Mouse (Mus musculus): ENCODE results near the gene Klf7. TPM values are rescaled to one million over a fixed set of nuclear protein-coding genes. Genes with fewer than 3 reads are reported as not detected.

Klf7 gene
- polyA plus RNA-seq, 1 experiment from 2014 or later = 16.3 TPM

DNA sequence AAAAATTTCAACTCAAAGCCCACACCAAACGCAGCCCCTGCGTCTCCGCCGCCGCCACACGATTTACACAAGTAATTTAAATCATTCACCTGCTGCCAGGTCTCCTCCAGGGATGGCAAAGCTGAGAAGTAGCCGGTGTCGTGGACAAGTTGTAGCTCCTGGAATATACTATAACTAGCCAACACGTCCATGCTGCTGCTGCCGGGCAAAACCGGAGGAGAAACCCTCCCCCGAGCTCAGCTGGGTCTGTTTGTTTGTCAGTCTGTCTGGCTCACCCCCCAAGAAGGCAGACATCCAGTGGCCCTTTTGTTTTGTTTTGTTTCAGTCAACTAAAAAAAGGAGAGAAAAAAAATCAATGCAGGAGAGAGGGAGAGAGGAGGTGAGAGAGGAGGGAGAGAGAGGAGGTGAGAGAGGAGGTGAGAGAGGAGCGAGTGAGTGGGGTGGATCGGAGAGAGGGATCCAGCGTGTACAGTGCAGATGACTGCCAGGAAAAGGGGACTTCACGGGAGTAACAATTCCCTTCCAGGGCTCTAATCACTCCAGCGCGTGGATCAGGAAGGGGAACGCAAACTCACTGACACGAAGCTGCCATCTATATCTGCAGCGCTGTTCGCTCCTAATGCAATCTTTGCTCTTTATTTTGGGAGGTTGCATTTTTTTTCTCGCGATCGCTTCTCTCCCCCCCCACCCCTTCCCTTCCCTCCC, 1.1 kb downstream of the Klf7 start:
- no peaks in the 10 kb centered on the region for H3K36me3 ChIP-seq (ENCODE audit: control insufficient read depth, insufficient read depth)
- peaks cover 24% of the 10 kb centered on the region for H3K4me1 ChIP-seq (ENCODE audit: control insufficient read depth, insufficient read depth, low read length)
- H3K4me3 ChIP-seq (ENCODE audit: low read length) = peak overlapping the region; percentile 91
- WGBS = under 1% methylated on average over 25 of the region's 25 CpGs
- ATAC-seq (replicated peaks; ENCODE audit: extremely low read depth, insufficient read depth, low FRiP score) = peak; percentile 21
- H3K9me3 ChIP-seq (replicated peaks; ENCODE audit: control insufficient read depth, low read length) = no peaks in the 10 kb centered on the region
- H3K9ac ChIP-seq (ENCODE audit: low read length) = peak overlapping the region; percentile 91
- peak overlapping the region; percentile 98 for H3K27ac ChIP-seq (ENCODE audit: low read length)
- peak overlapping the region; percentile 74 for H3K4me2 ChIP-seq (ENCODE audit: low read depth, low read length)
- H3K27me3 ChIP-seq (ENCODE audit: control insufficient read depth, insufficient read depth, low read length) = no peaks in the 10 kb centered on the region

DNA sequence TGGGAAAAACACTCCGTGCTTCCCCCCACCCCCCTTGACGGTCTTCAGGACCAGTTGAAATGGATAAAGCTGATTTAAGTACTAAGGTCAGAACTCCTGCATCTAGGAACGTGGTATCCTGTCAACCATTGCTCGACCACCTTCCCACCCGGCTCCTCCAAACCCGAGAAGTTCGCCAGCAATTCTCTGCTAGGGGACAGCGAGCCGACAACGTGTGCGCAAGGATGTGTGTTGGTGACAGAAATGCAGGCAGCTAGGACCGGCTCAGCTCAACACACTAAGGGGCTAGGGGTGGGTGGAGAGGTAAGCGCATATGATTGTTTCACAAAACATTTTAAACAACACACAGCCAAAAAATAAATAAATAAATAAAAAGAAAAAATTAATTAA, 1.7 kb downstream of the Klf7 start:
- ATAC-seq (replicated peaks; ENCODE audit: extremely low read depth, insufficient read depth, low FRiP score) = no peak

GRCm38 (mm10) chr1:64119851-64120250, 2.2 kb downstream of the Klf7 start:
- 1% methylated on average over 8 of the region's 8 CpGs for WGBS
- no peak for ATAC-seq (replicated peaks; ENCODE audit: extremely low read depth, insufficient read depth, low FRiP score)
- H3K9ac ChIP-seq (ENCODE audit: low read length) = peak overlapping the region; percentile 91

More for the DNA sequence above, 1.7 kb downstream of the Klf7 start:
- Histone ChIP-seq H3K4me2 (ENCODE audit: low read depth, low read length) (peak overlapping the region; percentile 74), H3K27ac (ENCODE audit: low read length) (peak overlapping the region; percentile 98), H3K36me3 (ENCODE audit: control insufficient read depth, insufficient read depth) (no peaks in the 10 kb centered on the region), H3K4me3 (ENCODE audit: low read length) (peak overlapping the region; percentile 91), H3K9me3 (replicated peaks; ENCODE audit: control insufficient read depth, low read length) (no peaks in the 10 kb centered on the region), H3K9ac (ENCODE audit: low read length) (peak overlapping the region; percentile 91), H3K4me1 (ENCODE audit: control insufficient read depth, insufficient read depth, low read length) (peaks cover 24% of the 10 kb centered on the region), H3K27me3 (ENCODE audit: control insufficient read depth, insufficient read depth, low read length) (no peaks in the 10 kb centered on the region)
- WGBS = under 1% methylated on average over 13 of the region's 13 CpGs

GRCm38 (mm10) chr1:64119358-64119794, 2.7 kb downstream of the Klf7 start:
- Histone ChIP-seq H3K4me1 (ENCODE audit: control insufficient read depth, insufficient read depth, low read length) (peaks cover 31% of the 10 kb centered on the region), H3K27ac (ENCODE audit: low read length) (peak overlapping the region; percentile 98), H3K4me2 (ENCODE audit: low read depth, low read length) (peak overlapping the region; percentile 74), H3K9me3 (replicated peaks; ENCODE audit: control insufficient read depth, low read length) (no peaks in the 10 kb centered on the region), H3K9ac (ENCODE audit: low read length) (peak overlapping the region; percentile 91), H3K36me3 (ENCODE audit: control insufficient read depth, insufficient read depth) (no peaks in the 10 kb centered on the region), H3K4me3 (ENCODE audit: low read length) (peak overlapping the region; percentile 91), H3K27me3 (ENCODE audit: control insufficient read depth, insufficient read depth, low read length) (no peaks in the 10 kb centered on the region)
- 16% methylated on average over 7 of the region's 7 CpGs for WGBS
- ATAC-seq (replicated peaks; ENCODE audit: extremely low read depth, insufficient read depth, low FRiP score) = no peak

More at GRCm38 (mm10) chr1:64119851-64120250, 2.2 kb downstream of the Klf7 start:
- Histone ChIP-seq H3K9me3 (replicated peaks; ENCODE audit: control insufficient read depth, low read length) (no peaks in the 10 kb centered on the region), H3K27me3 (ENCODE audit: control insufficient read depth, insufficient read depth, low read length) (no peaks in the 10 kb centered on the region), H3K4me3 (ENCODE audit: low read length) (peak overlapping the region; percentile 91), H3K36me3 (ENCODE audit: control insufficient read depth, insufficient read depth) (no peaks in the 10 kb centered on the region), H3K4me2 (ENCODE audit: low read depth, low read length) (peak overlapping the region; percentile 74), H3K4me1 (ENCODE audit: control insufficient read depth, insufficient read depth, low read length) (peaks cover 27% of the 10 kb centered on the region), H3K27ac (ENCODE audit: low read length) (peak overlapping the region; percentile 98)

DNA sequence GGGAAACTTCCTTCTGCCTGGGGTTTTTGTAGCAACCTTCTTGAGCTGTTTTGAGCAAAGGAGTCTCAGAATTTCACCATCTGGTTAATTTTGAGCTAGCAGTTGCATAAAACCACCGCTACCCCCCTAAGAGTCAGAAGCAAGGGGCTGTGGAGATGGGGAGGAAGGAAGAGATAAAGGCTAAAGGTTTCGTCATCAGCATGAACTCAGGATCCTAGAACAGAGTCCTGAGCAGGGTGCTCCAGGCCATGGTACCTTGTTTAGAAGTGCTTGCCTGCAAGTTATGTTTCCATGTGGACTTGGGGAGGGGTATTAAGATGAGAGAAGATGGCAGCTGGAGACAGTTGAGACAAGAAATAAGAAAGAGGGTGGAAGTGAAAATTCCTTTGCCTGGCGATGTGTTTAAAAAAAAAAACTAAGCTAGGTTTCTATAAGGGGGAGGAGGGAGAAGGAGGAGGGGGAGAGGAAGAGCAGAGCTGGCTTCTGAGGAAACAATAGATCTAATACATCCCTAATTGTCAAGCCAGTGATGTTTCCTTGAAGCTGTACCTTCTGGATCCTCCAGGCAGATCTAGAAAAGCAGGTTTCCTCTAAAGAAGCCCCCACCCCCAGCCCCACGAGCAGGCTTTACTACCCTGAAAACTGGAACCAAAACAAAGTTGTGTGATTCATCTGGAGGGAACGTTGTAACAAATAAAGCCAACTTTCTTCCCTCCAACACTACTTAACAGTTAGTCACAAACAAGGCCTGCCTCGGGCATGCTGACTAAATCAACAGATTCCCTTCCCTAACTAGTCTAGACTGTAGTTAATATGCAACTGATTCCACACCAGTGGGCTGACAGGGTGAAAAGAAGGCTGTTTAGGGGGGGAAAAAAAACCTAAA, 3.6 kb downstream of the Klf7 start:
- WGBS = 37% methylated on average over 6 of the region's 6 CpGs
- H3K27me3 ChIP-seq (ENCODE audit: control insufficient read depth, insufficient read depth, low read length) = no peaks in the 10 kb centered on the region
- H3K4me1 ChIP-seq (ENCODE audit: control insufficient read depth, insufficient read depth, low read length) = peaks cover 31% of the 10 kb centered on the region

DNA sequence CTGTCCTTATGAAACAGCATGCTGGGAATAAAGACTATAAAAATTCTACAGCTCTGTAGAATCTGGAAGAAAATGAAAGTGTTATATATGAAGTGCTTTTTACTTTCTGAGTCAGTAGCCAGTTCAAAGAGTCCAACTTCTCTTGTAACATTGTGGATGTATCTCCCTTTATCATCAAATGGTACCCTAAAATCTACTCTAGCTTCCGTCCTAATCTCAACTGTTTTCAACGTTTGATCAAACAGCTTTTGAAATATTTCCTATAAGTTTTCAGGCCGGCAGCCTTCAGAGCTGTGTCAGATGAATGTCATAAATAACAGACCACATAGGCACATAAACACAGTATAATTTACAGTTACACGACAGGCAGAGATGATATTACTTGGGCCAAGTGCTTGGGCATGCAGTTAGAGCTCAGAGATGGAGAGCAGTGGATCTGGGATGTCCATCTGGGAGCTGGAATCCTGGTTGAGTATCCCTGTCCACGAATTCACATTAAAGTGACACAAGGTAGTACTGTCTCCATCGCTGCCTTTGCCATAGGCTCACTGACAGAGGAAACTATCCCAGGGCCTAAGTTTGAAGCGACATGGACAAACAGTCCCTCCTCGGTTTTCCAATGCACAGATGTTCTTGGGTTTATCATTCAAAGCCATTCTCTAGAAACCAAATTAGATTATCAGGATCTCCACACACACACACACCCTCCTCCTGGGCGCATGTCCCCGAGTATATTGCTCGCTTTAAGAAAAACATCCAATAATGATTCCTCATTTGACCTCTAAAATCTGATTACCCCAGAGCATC, 4.4 kb downstream of the Klf7 start:
- peak overlapping the region; percentile 20 for H3K4me3 ChIP-seq (ENCODE audit: low read length)

More for the DNA sequence above, 3.6 kb downstream of the Klf7 start:
- Histone ChIP-seq H3K27ac (ENCODE audit: low read length) (peak overlapping the region; percentile 98), H3K4me3 (ENCODE audit: low read length) (peak overlapping the region; percentile 91), H3K4me2 (ENCODE audit: low read depth, low read length) (peak overlapping the region; percentile 74), H3K36me3 (ENCODE audit: control insufficient read depth, insufficient read depth) (no peaks in the 10 kb centered on the region), H3K9me3 (replicated peaks; ENCODE audit: control insufficient read depth, low read length) (no peaks in the 10 kb centered on the region), H3K9ac (ENCODE audit: low read length) (peak overlapping the region; percentile 91)
- no peak for ATAC-seq (replicated peaks; ENCODE audit: extremely low read depth, insufficient read depth, low FRiP score)

GRCm38 (mm10) chr1:64116746-64117455, 5.2 kb downstream of the Klf7 start:
- 77% methylated on average over 6 of the region's 6 CpGs for WGBS
- Histone ChIP-seq H3K27ac (ENCODE audit: low read length) (no peak overlapping the region), H3K4me3 (ENCODE audit: low read length) (no peak overlapping the region), H3K4me1 (ENCODE audit: control insufficient read depth, insufficient read depth, low read length) (peaks cover 31% of the 10 kb centered on the region), H3K4me2 (ENCODE audit: low read depth, low read length) (no peak overlapping the region), H3K9me3 (replicated peaks; ENCODE audit: control insufficient read depth, low read length) (no peaks in the 10 kb centered on the region), H3K27me3 (ENCODE audit: control insufficient read depth, insufficient read depth, low read length) (no peaks in the 10 kb centered on the region), H3K36me3 (ENCODE audit: control insufficient read depth, insufficient read depth) (no peaks in the 10 kb centered on the region), H3K9ac (ENCODE audit: low read length) (no peak overlapping the region)
- ATAC-seq (replicated peaks; ENCODE audit: extremely low read depth, insufficient read depth, low FRiP score) = no peak

More for the DNA sequence above, 4.4 kb downstream of the Klf7 start:
- Histone ChIP-seq H3K27ac (ENCODE audit: low read length) (peak overlapping the region; percentile 7; the same call in 1 of the 2 replicates), H3K9ac (ENCODE audit: low read length) (no peak overlapping the region; the same call in 1 of the 2 replicates), H3K4me1 (ENCODE audit: control insufficient read depth, insufficient read depth, low read length) (peaks cover 31% of the 10 kb centered on the region), H3K4me2 (ENCODE audit: low read depth, low read length) (peak overlapping the region; percentile 74), H3K36me3 (ENCODE audit: control insufficient read depth, insufficient read depth) (no peaks in the 10 kb centered on the region), H3K9me3 (replicated peaks; ENCODE audit: control insufficient read depth, low read length) (no peaks in the 10 kb centered on the region), H3K27me3 (ENCODE audit: control insufficient read depth, insufficient read depth, low read length) (no peaks in the 10 kb centered on the region)
- ATAC-seq (replicated peaks; ENCODE audit: extremely low read depth, insufficient read depth, low FRiP score) = no peak
- WGBS = 70% methylated on average over 11 of the region's 11 CpGs

DNA sequence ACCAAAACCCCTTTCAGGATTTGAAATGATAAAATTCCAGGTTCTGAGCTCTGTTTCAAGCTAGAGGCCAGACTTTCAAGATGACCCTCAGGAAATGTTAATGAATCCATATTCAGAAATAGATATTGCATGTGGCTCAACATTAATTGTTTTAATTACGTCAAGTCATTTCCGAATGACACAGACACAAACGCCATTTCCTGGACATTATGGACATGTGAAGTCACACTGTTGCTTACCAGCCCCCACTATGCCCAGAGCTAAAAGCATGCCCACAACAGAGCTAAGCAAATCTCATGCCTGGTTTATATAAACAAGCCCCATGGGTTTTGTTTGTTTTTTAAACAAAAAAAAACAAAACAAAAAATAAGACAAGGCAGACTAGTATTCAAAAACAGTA, 7.5 kb downstream of the Klf7 start:
- Histone ChIP-seq H3K4me3 (ENCODE audit: low read length) (no peak overlapping the region), H3K9me3 (replicated peaks; ENCODE audit: control insufficient read depth, low read length) (no peaks in the 10 kb centered on the region), H3K4me2 (ENCODE audit: low read depth, low read length) (no peak overlapping the region), H3K36me3 (ENCODE audit: control insufficient read depth, insufficient read depth) (no peaks in the 10 kb centered on the region), H3K27me3 (ENCODE audit: control insufficient read depth, insufficient read depth, low read length) (no peaks in the 10 kb centered on the region), H3K4me1 (ENCODE audit: control insufficient read depth, insufficient read depth, low read length) (peaks cover 36% of the 10 kb centered on the region), H3K9ac (ENCODE audit: low read length) (no peak overlapping the region), H3K27ac (ENCODE audit: low read length) (no peak overlapping the region)
- 63% methylated on average over 3 of the region's 3 CpGs for WGBS
- ATAC-seq (replicated peaks; ENCODE audit: extremely low read depth, insufficient read depth, low FRiP score) = no peak
